Mouse (Mus musculus) heart, adult 2 months (tissue): Measurements from ENCODE around the gene Runx1. TPM values are rescaled to one million over a fixed set of nuclear protein-coding genes. Genes with fewer than 3 reads are reported as not detected.

ENCODE experiments used
- DNase-seq, 2 experiments: peaks; one replicate each; pipeline ENCODE4 v3.0.0; 2021
- H3K27ac ChIP-seq: fragments of 200-600 bp; 2 replicates; pipeline ENCODE4 v1.8.1; 2022
- H3K27me3 ChIP-seq: fragments of 200-500 bp; 2 replicates; pipeline ENCODE4 v1.6.1; 2012; ENCODE audit warnings: mild to moderate bottlenecking, low read length, inconsistent platforms, mixed read lengths; ENCODE audit not compliant: control insufficient read depth, insufficient read depth
- H3K36me3 ChIP-seq: fragments of 200-500 bp; 2 replicates; pipeline ENCODE4 v1.6.1; 2012; ENCODE audit warnings: low read length, inconsistent platforms; ENCODE audit not compliant: control insufficient read depth, insufficient read depth
- H3K4me1 ChIP-seq: fragments of 200-500 bp; 2 replicates; pipeline ENCODE4 v1.6.1; 2011; ENCODE audit warnings: low read length; ENCODE audit not compliant: control insufficient read depth, insufficient read depth
- H3K4me3 ChIP-seq: fragments of 200-600 bp; 2 replicates; pipeline ENCODE4 v1.8.1; 2022
- H3K79me2 ChIP-seq: fragments of 200-500 bp; replicated peaks from 2 replicates; pipeline ENCODE4 v1.6.1; 2012; ENCODE audit warnings: mild to moderate bottlenecking, inconsistent platforms, low read length, moderate library complexity, mixed read lengths; ENCODE audit not compliant: control insufficient read depth, insufficient read depth
- H3K9ac ChIP-seq: fragments of 200-500 bp; 2 replicates; pipeline ENCODE4 v1.6.1; 2012; ENCODE audit warnings: low read depth, mild to moderate bottlenecking, control low read depth, inconsistent platforms, low read length, mixed read lengths
- CTCF ChIP-seq: fragments of 200-600 bp; IDR thresholded peaks from 2 replicates; pipeline ENCODE4 v1.8.1; 2022; ENCODE audit warnings: antibody characterized with exemption, mild to moderate bottlenecking, moderate library complexity
- EP300 ChIP-seq: fragments of 200-500 bp; IDR thresholded peaks from 2 replicates; pipeline ENCODE4 v1.6.1; 2011; ENCODE audit warnings: low read depth, low read length, control low read depth; ENCODE audit not compliant: insufficient read depth
- POLR2A ChIP-seq: fragments of 200-500 bp; IDR thresholded peaks from 2 replicates; pipeline ENCODE4 v1.6.1; 2011; ENCODE audit warnings: mild to moderate bottlenecking, low read depth, low read length, control low read depth; ENCODE audit not compliant: insufficient read depth
- WGBS: fragments of 180-500 bp; shearing (Covaris S2); methylation state at CpG from one replicate; pipeline ENCODE4 v1.1.7; 2018; 5-methylcytosine and 5-hydroxymethylcytosine counted together
- intact Hi-C: fragments of 180-260 bp; cut with DNase I; formaldehyde crosslinking; loops from one replicate; pipeline ENCODE4 v1.15.1; 2025
- polyA plus RNA-seq: library from polyadenylated mRNA; depleted of rRNA; stranded (reverse); fragments of >200 nt; gene quantifications from 2 replicates; pipeline ENCODE4 v1.2.3, GENCODE M21; 2012
- total RNA-seq, 2 experiments: library from RNA; stranded (reverse); gene quantifications; 2 replicates each; pipeline ENCODE4 v1.2.3; 2021

The Runx1 gene
- total and polyA plus RNA-seq, 3 experiments: 1.8 to 2.4 (median 2.1) TPM

DNA sequence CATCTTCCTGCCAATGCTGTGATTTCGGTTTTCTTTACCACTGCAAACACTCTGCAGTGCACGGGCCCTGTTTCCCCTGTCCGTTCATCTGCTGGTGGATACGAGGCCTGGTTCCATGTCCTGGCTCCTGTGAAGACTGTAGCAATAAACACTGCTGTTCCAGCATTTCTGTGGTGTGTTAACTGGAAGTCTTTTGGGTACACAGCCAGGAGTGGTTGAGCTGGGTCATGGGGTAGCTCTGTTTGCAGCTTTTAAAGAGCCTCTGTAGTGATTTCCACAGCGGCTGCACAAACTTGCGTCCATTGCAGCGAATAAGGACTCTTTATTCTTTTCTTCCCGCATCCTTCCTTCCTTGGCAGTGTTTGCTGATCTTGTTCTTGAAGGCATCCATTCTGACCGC lies 248.6 kb downstream of the Runx1 start:
- 85% methylated on average over 9 of the region's 9 CpGs for WGBS
- Histone ChIP-seq H3K4me1 (no peaks in the 10 kb centered on the region), H3K36me3 (no peaks in the 10 kb centered on the region), H3K27ac (no peak overlapping the region), H3K27me3 (no peaks in the 10 kb centered on the region), H3K4me3 (no peak overlapping the region), H3K79me2 (no peaks in the 10 kb centered on the region), H3K9ac (no peak overlapping the region)
- intact Hi-C loops: no loop called here
- no peak for TF ChIP-seq POLR2A
- no peak for TF ChIP-seq CTCF
- TF ChIP-seq EP300: no peak
- no peak for DNase-seq

- H3K36me3 ChIP-seq: no peaks in the 10 kb centered on the region
- no peak overlapping the region for H3K27ac ChIP-seq
- H3K27me3 ChIP-seq: no peaks in the 10 kb centered on the region
- 75% methylated on average over 10 of the region's 10 CpGs for WGBS
- no peak overlapping the region for H3K9ac ChIP-seq
- no peaks in the 10 kb centered on the region for H3K79me2 ChIP-seq
- TF ChIP-seq POLR2A (no peak), EP300 (no peak), CTCF (no peak)
- intact Hi-C loops: no loop called here
- no peak for DNase-seq
- H3K4me3 ChIP-seq: no peak overlapping the region
- no peaks in the 10 kb centered on the region for H3K4me1 ChIP-seq
These were observed 250.2 kb downstream of the Runx1 start for GRCm38 (mm10) chr16:92575792-92576191.

GRCm38 (mm10) chr16:92573193-92573592 lies 252.8 kb downstream of the Runx1 start:
- H3K36me3 ChIP-seq: no peaks in the 10 kb centered on the region
- no peaks in the 10 kb centered on the region for H3K27me3 ChIP-seq
- TF ChIP-seq POLR2A (no peak), CTCF (no peak), EP300 (no peak)
- H3K4me3 ChIP-seq: no peak overlapping the region
- H3K4me1 ChIP-seq: no peaks in the 10 kb centered on the region
- no peaks in the 10 kb centered on the region for H3K79me2 ChIP-seq
- DNase-seq: no peak
- 29% methylated on average over 4 of the region's 4 CpGs for WGBS
- H3K9ac ChIP-seq: no peak overlapping the region
- no peak overlapping the region for H3K27ac ChIP-seq
- intact Hi-C loops: no loop called here

- no peak for TF ChIP-seq POLR2A
- TF ChIP-seq EP300: no peak
- no peak for TF ChIP-seq CTCF
- intact Hi-C loops: loop anchor here (2.0 kb wide), 1 partner anchor 124 kb away; no protein-coding TSS in a partner anchor
- Histone ChIP-seq H3K27me3 (no peaks in the 10 kb centered on the region), H3K4me3 (no peak overlapping the region), H3K4me1 (no peaks in the 10 kb centered on the region), H3K79me2 (no peaks in the 10 kb centered on the region), H3K27ac (no peak overlapping the region), H3K36me3 (no peaks in the 10 kb centered on the region), H3K9ac (no peak overlapping the region)
- no peak for DNase-seq
- WGBS: 87% methylated on average over 11 of the region's 11 CpGs
These were observed 254.7 kb downstream of the Runx1 start for GRCm38 (mm10) chr16:92571246-92571645.

DNA sequence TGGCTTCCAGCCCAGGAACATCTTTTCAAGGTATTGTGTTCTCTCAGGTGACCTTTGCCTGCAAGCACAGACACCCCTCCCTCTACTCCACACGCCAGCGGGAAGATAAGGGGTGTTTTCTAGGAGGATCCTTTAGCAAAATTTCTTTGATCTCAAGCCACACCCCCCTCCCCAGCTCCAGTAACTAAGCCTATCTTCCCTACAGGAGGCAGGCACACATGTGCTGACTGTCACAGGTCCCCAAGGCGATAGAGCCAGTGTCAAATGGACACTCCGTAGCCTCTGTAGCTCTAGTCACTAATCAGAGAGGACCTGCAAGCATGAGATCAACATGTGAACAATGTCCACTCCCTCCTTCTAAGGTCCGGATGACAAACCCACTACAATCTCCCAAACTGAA lies 259.8 kb downstream of the Runx1 start:
- H3K36me3 ChIP-seq: no peaks in the 10 kb centered on the region
- TF ChIP-seq POLR2A (no peak), CTCF (no peak), EP300 (no peak)
- 24% methylated on average over 5 of the region's 5 CpGs for WGBS
- H3K27me3 ChIP-seq: no peaks in the 10 kb centered on the region
- H3K4me1 ChIP-seq: no peaks in the 10 kb centered on the region
- H3K27ac ChIP-seq: no peak overlapping the region
- DNase-seq: no peak
- intact Hi-C loops: no loop called here
- no peak overlapping the region for H3K4me3 ChIP-seq
- no peaks in the 10 kb centered on the region for H3K79me2 ChIP-seq
- no peak overlapping the region for H3K9ac ChIP-seq

DNA sequence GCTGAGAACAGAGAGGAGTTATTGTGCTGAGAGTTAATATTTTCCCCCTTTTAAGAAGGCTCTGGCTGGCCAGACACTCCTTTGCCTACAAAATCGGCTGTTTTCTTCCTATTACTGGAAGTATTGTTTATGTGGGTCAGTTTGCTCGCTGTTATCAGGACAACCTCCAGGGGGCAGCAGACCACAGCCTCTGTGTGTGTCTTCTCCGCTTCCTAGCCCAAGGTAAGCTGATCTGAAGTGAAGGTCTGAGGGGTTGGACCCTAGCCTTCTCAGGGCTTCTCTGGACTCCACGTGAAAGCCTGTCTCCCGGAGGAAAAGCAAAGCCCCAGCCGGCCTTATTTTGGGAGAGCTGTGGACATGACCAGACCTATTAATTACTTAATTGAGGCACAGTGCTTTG lies 260.2 kb downstream of the Runx1 start:
- DNase-seq: peak; percentile 68 to 84
- H3K36me3 ChIP-seq: no peaks in the 10 kb centered on the region
- H3K79me2 ChIP-seq: no peaks in the 10 kb centered on the region
- H3K27me3 ChIP-seq: no peaks in the 10 kb centered on the region
- H3K27ac ChIP-seq: no peak overlapping the region
- WGBS: under 1% methylated on average over 6 of the region's 6 CpGs
- TF ChIP-seq POLR2A (no peak), CTCF (peak; percentile 95), EP300 (peak; percentile 59; the same call in 1 of the 2 replicates)
- H3K4me1 ChIP-seq: no peaks in the 10 kb centered on the region
- no peak overlapping the region for H3K9ac ChIP-seq
- no peak overlapping the region for H3K4me3 ChIP-seq
- intact Hi-C loops: loop anchor here (1.0 to 2.0 kb wide), 5 partner anchors 133 to 978 kb away; no protein-coding TSS in a partner anchor
